Mouse (Mus musculus): ENCODE data around the gene Uggt1.

DNA sequence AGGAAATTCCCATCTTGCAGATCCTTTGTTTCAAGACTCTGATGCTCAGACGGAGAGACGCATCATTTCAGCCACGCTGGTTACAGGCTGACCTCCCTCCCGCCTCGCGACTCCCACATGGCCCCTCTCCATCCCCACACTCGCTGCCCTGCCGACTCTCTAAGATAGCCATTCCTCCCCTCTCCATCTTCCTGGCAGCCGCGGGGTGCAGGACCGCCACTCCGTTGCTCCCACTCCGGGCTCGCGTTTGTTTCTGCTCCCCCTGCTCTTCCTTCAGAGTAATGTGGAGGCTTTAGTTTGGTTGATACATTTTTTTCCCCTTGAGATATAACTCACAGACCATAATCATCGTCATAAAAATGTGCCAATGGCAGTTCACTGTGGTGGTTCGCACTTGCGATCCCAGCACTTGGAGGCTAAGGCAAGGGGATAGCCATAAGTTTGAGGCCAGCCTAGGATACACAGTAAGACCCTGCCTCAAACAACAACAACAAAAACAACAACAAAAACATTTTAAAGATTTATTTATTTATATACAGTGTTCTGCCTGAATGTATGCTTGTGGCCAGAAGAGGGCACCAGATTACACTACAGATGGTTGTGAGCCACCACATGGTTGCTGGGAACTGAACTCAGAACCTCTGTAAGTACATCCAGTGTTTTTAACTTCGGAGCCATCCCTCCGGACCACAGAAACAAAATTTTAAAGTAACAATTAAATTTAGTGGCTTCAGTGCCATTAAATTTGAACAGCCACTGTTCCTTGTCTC lies 11.5 kb upstream of the Uggt1 start:
- TF ChIP-seq CTCF (IDR thresholded peaks at IDR 0.05) (peak; percentile 49), EP300 (IDR thresholded peaks at IDR 0.05) (no peak)

All from lung, postnatal 0 days (tissue).